Mouse (Mus musculus): ENCODE measurements around the gene Slamf9. TPM values are rescaled to one million over a fixed set of nuclear protein-coding genes. Genes with fewer than 3 reads are reported as not detected.

Slamf9 gene
- polyA plus RNA-seq (2016; fragmentation: Nextera tagmentation; extraction: Ambion mirVana): 0.16 TPM in 1 of 2 replicates, not detected in the other

- DNase-seq (ENCODE audit: low spot score): no peak
- no peak within 1 kb of the TSS for H3K27ac ChIP-seq
- 84% methylated on average over 7 of the region's 7 CpGs for WGBS
- H3K4me1 ChIP-seq (replicated peaks): no peaks in the 10 kb centered on the region
- H3K9me3 ChIP-seq: no peaks in the 10 kb centered on the region
- no peaks in the 10 kb centered on the region for H3K36me3 ChIP-seq
- peaks cover 10% of the 10 kb centered on the region; the same call in 1 of the 2 replicates for H3K27me3 ChIP-seq (ENCODE audit: insufficient read depth, poor library complexity, severe bottlenecking)
- no peak within 1 kb of the TSS for H3K4me3 ChIP-seq
Measured at GRCm38 (mm10) chr1:172475054-172475741, at the start of gene Slamf9. Gene Slamf9, plus strand, starts transcription at chr1:172475358.

GRCm38 (mm10) chr1:172426419-172426818 lies 48.7 kb upstream of the Slamf9 start:
- Histone ChIP-seq H3K4me3 (no peak overlapping the region), H3K36me3 (no peaks in the 10 kb centered on the region), H3K27me3 (ENCODE audit: insufficient read depth, poor library complexity, severe bottlenecking) (no peaks in the 10 kb centered on the region), H3K9me3 (no peaks in the 10 kb centered on the region), H3K27ac (no peak overlapping the region), H3K4me1 (replicated peaks) (no peaks in the 10 kb centered on the region)
- no peak for DNase-seq (ENCODE audit: low spot score)
- 45% methylated on average over 1 of the region's 1 CpGs for WGBS

GRCm38 (mm10) chr1:172427841-172428240 lies 47.3 kb upstream of the Slamf9 start:
- 91% methylated on average over 3 of the region's 3 CpGs for WGBS
- no peak overlapping the region for H3K4me3 ChIP-seq
- no peaks in the 10 kb centered on the region for H3K9me3 ChIP-seq
- H3K36me3 ChIP-seq: no peaks in the 10 kb centered on the region
- no peak overlapping the region for H3K27ac ChIP-seq
- no peak for DNase-seq (ENCODE audit: low spot score)
- no peaks in the 10 kb centered on the region for H3K27me3 ChIP-seq (ENCODE audit: insufficient read depth, poor library complexity, severe bottlenecking)
- H3K4me1 ChIP-seq (replicated peaks): peaks cover 11% of the 10 kb centered on the region; the same call in 1 of the 2 replicates

- WGBS: 66% methylated on average over 1 of the region's 1 CpGs
- Histone ChIP-seq H3K9me3 (no peaks in the 10 kb centered on the region), H3K27me3 (ENCODE audit: insufficient read depth, poor library complexity, severe bottlenecking) (no peaks in the 10 kb centered on the region), H3K4me1 (replicated peaks) (peaks cover 11% of the 10 kb centered on the region; the same call in 1 of the 2 replicates), H3K36me3 (no peaks in the 10 kb centered on the region), H3K27ac (no peak overlapping the region), H3K4me3 (no peak overlapping the region)
- DNase-seq (ENCODE audit: low spot score): no peak
Measured at GRCm38 (mm10) chr1:172428614-172429013, 46.5 kb upstream of the Slamf9 start.

DNA sequence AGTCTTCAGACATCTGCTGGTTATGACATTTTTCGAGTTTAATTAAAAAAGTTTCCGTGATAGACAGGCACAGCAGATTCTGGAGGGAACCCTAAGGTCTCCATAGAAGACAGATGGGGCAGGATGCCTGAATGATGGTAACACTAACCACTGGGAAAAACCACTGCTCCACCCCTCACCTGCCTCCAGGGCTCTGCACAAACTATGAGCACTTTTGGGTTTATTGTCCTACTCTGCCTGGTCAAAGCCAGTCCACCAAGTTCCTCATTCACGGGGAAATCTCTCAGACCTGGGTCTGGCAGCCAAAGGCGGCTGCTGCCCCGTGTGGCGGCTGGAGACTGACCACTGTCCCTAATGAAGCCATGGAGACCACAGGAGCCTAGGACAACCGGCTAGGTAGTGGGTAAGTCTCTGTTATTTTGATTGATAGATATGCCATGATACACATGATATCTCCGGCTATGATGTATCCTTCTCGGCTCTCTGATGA lies 44.4 kb upstream of the Slamf9 start:
- DNase-seq (ENCODE audit: low spot score): no peak
- WGBS: 51% methylated on average over 9 of the region's 9 CpGs
- no peaks in the 10 kb centered on the region for H3K9me3 ChIP-seq
- peaks cover 11% of the 10 kb centered on the region; the same call in 1 of the 2 replicates for H3K4me1 ChIP-seq (replicated peaks)
- H3K27me3 ChIP-seq (ENCODE audit: insufficient read depth, poor library complexity, severe bottlenecking): no peaks in the 10 kb centered on the region
- no peak overlapping the region for H3K4me3 ChIP-seq
- H3K36me3 ChIP-seq: no peaks in the 10 kb centered on the region
- H3K27ac ChIP-seq: no peak overlapping the region

DNA sequence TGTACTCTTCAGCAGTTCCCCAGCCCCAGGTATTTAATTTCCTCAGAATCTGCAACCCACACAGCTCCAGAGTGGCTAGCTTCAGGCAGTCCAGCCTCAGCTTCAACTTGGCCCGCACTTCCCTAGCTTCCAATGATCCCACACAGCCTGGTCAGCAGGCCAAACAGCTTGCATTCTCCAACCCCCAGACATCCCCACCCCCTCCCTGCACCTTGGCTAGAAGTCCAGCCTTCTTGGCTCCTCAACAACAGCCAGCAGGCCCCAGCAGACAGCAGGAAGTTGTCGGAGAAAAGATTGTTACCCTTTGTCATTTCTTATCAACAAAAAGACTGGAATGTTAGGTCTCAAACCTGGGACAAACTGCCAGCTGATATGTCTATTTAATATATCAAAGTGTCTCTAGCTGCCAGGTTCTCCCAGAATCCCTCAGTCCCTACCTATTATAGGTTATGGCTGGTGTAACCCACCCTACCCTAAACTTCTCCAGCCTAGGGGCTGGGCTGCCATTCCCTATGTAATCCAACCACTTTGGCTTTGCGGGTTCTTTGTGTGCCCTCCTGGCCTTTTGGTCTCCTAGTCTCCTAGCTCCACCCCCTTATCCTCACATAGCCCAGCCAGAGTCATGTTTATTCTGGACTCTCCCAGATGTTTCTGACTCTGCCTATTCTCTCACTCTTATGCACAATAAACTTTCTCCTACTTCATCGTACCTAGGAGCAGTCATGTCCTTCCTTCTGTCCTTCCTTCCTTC lies 43.1 kb upstream of the Slamf9 start:
- H3K36me3 ChIP-seq: no peaks in the 10 kb centered on the region
- H3K4me1 ChIP-seq (replicated peaks): peaks cover 11% of the 10 kb centered on the region; the same call in 1 of the 2 replicates
- H3K9me3 ChIP-seq: no peaks in the 10 kb centered on the region
- no peak overlapping the region for H3K27ac ChIP-seq
- H3K4me3 ChIP-seq: no peak overlapping the region
- no peaks in the 10 kb centered on the region for H3K27me3 ChIP-seq (ENCODE audit: insufficient read depth, poor library complexity, severe bottlenecking)
- no peak for DNase-seq (ENCODE audit: low spot score)
- WGBS: 53% methylated on average over 4 of the region's 4 CpGs

DNA sequence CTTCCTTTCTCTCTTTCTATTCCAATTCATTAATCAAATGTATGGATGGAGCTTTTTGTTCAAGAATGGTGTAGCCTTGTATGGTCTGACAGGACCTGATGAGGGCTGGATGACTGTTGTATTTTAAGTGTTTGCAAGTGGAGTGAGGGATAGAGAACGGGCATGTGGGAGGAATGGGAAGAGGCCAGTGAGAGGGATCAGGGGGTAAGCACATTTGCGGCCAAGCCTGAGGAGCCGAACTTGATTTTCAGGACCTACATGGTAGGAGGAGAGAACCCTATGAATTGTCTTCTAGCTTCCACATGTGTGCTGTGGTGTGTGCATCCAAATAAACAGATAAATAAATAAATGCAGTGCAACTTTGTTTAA lies 42.6 kb upstream of the Slamf9 start:
- H3K9me3 ChIP-seq: no peaks in the 10 kb centered on the region
- WGBS: 89% methylated on average over 3 of the region's 3 CpGs
- H3K27me3 ChIP-seq (ENCODE audit: insufficient read depth, poor library complexity, severe bottlenecking): no peaks in the 10 kb centered on the region
- H3K36me3 ChIP-seq: no peaks in the 10 kb centered on the region
- no peak for DNase-seq (ENCODE audit: low spot score)
- H3K4me1 ChIP-seq (replicated peaks): peaks cover 11% of the 10 kb centered on the region; the same call in 1 of the 2 replicates
- no peak overlapping the region for H3K27ac ChIP-seq
- H3K4me3 ChIP-seq: no peak overlapping the region

GRCm38 (mm10) chr1:172433012-172433850 lies 41.9 kb upstream of the Slamf9 start:
- 87% methylated on average over 20 of the region's 20 CpGs for WGBS
- H3K9me3 ChIP-seq: no peaks in the 10 kb centered on the region
- H3K36me3 ChIP-seq: no peaks in the 10 kb centered on the region
- no peak overlapping the region for H3K4me3 ChIP-seq
- peaks cover 11% of the 10 kb centered on the region; the same call in 1 of the 2 replicates for H3K4me1 ChIP-seq (replicated peaks)
- no peaks in the 10 kb centered on the region for H3K27me3 ChIP-seq (ENCODE audit: insufficient read depth, poor library complexity, severe bottlenecking)
- H3K27ac ChIP-seq: no peak overlapping the region
- DNase-seq (ENCODE audit: low spot score): no peak

- no peak for DNase-seq (ENCODE audit: low spot score)
Measured at GRCm38 (mm10) chr1:172433851-172434165, 41.4 kb upstream of the Slamf9 start.

DNA sequence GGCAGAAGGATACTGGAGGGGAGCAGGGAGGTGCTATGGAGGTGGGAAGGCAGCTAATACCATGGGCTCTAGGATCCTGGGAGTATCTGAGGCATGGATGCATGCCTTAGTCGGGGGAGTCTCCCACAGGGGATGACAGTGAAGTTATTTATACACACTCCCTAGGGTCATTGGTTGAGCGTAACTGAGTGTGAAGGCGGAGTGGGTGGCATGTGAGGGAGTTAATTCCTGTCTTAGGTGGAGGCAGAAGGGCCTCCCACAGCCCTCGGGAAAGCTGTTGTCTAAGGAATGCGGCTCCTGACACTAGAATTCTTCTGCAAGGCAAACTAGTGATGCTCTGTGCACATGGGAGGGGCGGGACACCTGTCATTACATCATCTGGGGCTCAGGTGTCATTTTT lies 38.4 kb upstream of the Slamf9 start:
- WGBS: 59% methylated on average over 6 of the region's 6 CpGs
- DNase-seq (ENCODE audit: low spot score): no peak

More at GRCm38 (mm10) chr1:172433851-172434165, 41.4 kb upstream of the Slamf9 start:
- H3K9me3 ChIP-seq: no peaks in the 10 kb centered on the region
- H3K4me1 ChIP-seq (replicated peaks): peaks cover 11% of the 10 kb centered on the region; the same call in 1 of the 2 replicates
- no peaks in the 10 kb centered on the region for H3K36me3 ChIP-seq
- H3K27me3 ChIP-seq (ENCODE audit: insufficient read depth, poor library complexity, severe bottlenecking): no peaks in the 10 kb centered on the region
- no peak overlapping the region for H3K27ac ChIP-seq
- 84% methylated on average over 4 of the region's 4 CpGs for WGBS
- no peak overlapping the region for H3K4me3 ChIP-seq

DNA sequence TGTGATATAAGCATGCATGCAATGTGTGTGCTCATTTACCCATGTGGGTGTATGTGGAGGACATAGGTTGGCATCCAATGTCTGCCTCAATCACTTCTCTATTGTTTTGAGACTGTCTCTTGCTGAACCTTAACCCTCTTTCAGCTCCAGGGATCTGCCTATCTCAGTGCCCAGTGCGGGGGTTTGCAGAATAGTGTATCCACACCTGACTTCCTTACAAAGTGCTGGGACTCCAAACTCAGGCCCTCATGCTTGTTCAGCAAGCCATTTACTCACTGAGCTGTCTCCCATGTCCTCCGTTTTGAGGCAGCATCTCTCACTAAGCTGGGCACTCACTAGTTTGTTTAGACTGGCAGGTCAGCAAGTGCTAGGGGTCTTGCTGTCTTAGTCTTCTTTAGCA lies 36.5 kb upstream of the Slamf9 start:
- DNase-seq (ENCODE audit: low spot score): no peak

More for the DNA sequence above, 38.4 kb upstream of the Slamf9 start:
- Histone ChIP-seq H3K27me3 (ENCODE audit: insufficient read depth, poor library complexity, severe bottlenecking) (no peaks in the 10 kb centered on the region), H3K9me3 (no peaks in the 10 kb centered on the region), H3K4me1 (replicated peaks) (peaks cover 8% of the 10 kb centered on the region; the same call in 1 of the 2 replicates), H3K27ac (no peak overlapping the region), H3K4me3 (no peak overlapping the region), H3K36me3 (no peaks in the 10 kb centered on the region)

GRCm38 (mm10) chr1:172440521-172440920 lies 34.6 kb upstream of the Slamf9 start:
- H3K4me1 ChIP-seq (replicated peaks): no peaks in the 10 kb centered on the region
- no peaks in the 10 kb centered on the region for H3K27me3 ChIP-seq (ENCODE audit: insufficient read depth, poor library complexity, severe bottlenecking)
- WGBS: 87% methylated on average over 3 of the region's 3 CpGs
- no peaks in the 10 kb centered on the region for H3K9me3 ChIP-seq
- no peak overlapping the region for H3K4me3 ChIP-seq
- H3K36me3 ChIP-seq: no peaks in the 10 kb centered on the region
- no peak overlapping the region for H3K27ac ChIP-seq
- DNase-seq (ENCODE audit: low spot score): no peak

More for the DNA sequence above, 36.5 kb upstream of the Slamf9 start:
- WGBS: 75% methylated on average over 2 of the region's 2 CpGs
- no peaks in the 10 kb centered on the region for H3K27me3 ChIP-seq (ENCODE audit: insufficient read depth, poor library complexity, severe bottlenecking)
- H3K9me3 ChIP-seq: no peaks in the 10 kb centered on the region
- no peaks in the 10 kb centered on the region for H3K36me3 ChIP-seq
- H3K27ac ChIP-seq: no peak overlapping the region
- no peaks in the 10 kb centered on the region for H3K4me1 ChIP-seq (replicated peaks)
- no peak overlapping the region for H3K4me3 ChIP-seq

All from hindbrain, embryonic 10.5 days (tissue).